Mouse (Mus musculus) testis, postnatal 14 days (tissue): Measurements from ENCODE around the gene Rnpepl1.
A peak's percentile ranks its signal among the peaks of the same experiment; 100 is the strongest.
"Not testable (repeated sequence)": the region's sequence is repeated elsewhere in the genome, so short reads cannot be mapped to it uniquely, and the experiment has no call there.

Source experiments
- DNase-seq: peaks from one replicate; pipeline ENCODE4 v3.0.0; 2021; ENCODE audit warnings: low spot score

Rnpepl1 gene

DNA sequence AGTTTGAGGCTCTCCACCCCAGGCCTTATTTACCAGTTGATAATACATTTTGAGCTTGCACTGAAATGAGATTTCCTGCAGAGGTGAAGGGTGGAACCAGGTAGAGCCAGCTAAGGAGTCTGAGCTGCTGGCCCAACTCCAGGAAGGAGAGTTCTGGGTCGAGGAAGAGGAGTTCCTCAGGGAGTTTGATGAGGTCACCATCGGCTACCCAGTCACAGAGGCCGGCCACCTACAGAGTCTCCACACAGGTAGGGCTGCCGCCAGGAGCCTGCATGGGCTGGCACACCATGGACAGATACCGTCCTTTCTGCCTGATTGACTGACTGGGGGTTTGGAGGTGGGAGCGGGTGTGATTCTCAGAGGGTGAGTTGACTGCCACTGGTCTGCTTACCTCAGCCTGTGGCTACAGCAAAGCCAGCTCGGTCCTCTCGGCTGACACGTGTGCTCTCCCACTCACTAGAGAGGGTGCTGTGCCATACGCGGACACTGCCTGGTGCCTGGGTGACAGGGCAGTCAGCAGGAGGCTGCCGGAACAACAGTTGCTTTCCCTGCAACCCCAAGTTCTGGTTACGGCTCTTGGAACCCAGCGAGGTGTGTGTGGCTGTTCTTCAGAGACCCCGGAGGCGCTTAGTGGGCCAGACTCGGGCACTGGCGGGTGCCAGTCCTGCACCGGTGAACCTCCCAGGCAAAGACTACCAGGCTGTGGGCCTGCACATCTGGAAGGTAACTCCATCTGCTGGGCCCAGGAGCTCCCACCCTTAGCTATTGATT lies 32.8 kb downstream of the Rnpepl1 start:
- no peak for DNase-seq

DNA sequence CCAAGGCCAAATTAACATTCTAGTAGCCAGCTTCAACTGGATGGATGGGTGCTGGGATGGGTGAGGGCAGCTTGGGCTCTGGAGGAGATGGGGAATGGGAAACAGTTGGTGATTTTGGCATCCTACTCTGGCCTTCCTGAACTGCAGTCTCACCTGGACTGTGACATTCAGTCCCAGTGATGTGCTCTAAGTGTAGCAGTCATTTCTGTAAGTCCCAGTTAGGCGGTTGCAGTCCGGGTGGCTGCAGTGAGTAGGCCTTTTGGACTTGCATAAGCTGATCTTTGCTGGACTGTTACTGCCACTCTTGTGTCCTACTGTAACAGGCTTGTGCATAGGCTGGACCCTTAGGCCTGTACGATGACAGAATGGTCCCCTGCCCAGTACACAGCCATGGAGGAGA lies 37.4 kb downstream of the Rnpepl1 start:
- no peak for DNase-seq

DNA sequence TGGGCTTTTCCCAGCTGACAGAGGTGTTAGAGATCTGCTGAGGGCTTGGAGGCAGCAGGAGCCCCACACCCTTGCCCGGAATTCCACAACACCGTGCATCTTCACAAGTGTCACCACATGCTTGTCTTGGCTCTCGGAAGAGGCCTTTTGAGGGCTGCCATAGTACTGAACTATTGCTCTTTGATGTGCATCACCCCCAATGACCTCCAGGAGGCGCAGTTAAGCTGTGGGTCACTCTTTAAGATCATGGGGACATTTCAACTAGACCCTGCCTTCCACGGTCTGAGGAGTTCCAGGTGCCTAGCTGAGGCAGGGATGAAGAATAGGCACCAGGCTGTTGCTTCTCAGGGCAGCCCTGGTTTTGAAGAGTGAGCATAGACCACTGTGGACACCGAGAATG lies 38.8 kb downstream of the Rnpepl1 start:
- no peak for DNase-seq

DNA sequence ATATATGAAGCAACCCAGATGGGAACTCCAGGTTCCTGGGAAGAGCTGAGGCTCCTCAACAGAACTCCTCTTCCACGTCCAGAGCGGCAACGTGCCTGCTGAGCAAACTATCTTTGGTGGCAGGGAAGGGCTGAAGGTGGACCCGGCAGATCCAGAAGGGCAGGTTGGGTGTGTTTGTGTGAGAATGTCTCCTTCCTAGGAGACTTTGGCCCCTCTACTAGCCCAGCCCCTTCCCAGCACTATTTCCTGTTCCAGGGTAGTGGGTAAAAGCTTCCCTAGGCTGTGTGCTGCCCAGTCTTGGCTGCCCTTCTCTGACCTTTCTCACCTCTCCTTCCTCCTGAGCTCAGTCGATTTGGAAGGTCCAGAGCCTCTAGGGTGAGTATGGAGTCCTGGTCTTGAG lies 40.0 kb downstream of the Rnpepl1 start, which contains the start of gene Gpr35:
Gpr35 (plus strand) TSS at position 259 of the 400 bp plus-strand sequence.
- no peak for DNase-seq

DNA sequence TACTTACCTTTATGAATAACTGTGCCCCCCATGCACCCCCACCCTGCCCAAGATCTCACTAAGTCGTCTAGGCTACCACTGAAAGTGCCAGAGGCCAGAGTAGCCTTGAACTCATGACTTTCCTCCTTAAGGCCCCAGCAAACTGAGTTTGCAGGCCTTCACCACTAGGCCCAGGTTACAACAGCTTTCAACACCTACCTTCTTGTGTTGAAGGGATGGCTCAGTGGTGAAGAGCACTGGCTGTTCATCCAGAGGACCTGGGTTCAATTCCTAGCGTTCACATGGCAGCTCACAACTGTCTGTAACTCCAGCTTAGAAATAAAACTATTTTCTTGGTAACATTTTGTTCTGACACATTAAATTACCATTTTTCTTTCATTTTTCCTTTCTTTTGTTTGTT lies 43.1 kb downstream of the Rnpepl1 start:
- no peak for DNase-seq

DNA sequence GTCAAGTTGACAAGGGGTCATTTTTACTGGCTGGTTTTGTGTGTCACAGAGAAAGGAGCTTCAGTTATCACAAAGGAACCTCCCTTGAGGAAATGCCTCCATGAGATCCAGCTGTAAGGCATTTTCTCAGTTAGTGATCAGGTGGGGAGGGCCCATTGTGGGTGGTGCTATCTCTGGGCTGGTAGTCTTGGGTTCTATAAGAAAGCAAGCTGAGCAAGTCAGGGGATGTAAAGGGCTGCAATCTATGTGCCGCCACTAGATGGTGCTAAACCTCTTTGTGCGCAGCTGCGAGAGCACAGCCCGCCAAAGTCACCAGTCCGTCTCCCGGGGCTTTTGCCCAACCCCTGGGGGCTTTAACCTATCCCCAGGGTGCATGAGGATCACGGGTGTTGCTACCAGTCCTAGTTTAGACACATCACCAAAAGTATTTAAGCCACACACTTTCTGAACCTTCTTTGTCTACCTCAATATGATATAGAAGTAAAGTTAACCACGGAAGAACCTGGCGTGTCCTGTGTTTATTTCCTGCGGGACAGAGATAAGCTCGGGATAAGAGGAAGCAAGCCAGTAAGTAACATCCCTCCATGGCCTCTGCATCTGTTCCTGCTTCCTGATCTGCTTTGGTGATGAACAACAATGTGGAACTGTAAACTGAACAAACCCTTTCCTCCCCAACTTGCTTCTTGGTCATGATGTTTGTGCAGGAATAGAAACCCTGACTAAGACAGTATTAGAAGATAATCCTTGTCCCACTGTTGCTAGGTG lies 46.2 kb downstream of the Rnpepl1 start:
- DNase-seq, result peak; percentile 44

DNA sequence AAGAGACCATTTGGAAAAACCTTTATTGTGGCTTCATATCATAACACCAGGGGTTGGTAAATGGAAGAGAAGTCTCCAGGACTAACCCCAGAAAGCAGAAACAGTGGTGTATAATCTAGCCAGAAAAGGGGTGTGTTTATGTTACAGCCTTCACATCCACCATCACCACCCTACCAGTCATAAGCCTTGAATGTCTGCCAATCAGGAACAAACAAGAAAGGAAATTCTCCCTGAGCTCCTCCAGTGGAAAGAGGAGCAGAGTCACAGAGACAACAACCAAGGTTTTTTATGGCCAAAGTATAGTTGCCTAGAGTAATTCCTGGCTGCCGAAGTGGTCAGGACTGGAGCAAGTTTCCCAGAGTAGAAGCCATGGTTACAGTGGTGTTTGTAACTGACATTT lies 48.4 kb downstream of the Rnpepl1 start:
- no peak for DNase-seq

DNA sequence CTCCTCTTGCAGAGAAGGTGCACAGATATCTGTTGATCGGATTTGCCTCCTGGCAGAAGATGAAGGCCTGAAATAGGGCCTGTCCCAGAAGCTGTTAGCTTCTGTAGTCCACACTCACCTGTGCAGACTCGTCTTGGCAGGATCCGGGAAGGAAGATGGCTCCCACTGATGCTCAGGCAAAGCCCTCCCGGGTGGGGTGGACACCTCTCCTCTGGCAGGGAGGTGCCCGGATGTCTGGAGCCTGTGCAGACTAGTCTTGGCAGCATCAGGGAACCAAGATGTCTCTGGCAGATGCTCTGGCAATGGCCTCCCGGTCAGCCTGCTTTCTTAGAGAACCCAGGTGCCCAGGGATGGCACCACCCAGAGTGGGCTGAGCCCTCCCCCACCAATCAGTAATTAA lies 60.2 kb downstream of the Rnpepl1 start:
- not testable (repeated sequence) for DNase-seq

DNA sequence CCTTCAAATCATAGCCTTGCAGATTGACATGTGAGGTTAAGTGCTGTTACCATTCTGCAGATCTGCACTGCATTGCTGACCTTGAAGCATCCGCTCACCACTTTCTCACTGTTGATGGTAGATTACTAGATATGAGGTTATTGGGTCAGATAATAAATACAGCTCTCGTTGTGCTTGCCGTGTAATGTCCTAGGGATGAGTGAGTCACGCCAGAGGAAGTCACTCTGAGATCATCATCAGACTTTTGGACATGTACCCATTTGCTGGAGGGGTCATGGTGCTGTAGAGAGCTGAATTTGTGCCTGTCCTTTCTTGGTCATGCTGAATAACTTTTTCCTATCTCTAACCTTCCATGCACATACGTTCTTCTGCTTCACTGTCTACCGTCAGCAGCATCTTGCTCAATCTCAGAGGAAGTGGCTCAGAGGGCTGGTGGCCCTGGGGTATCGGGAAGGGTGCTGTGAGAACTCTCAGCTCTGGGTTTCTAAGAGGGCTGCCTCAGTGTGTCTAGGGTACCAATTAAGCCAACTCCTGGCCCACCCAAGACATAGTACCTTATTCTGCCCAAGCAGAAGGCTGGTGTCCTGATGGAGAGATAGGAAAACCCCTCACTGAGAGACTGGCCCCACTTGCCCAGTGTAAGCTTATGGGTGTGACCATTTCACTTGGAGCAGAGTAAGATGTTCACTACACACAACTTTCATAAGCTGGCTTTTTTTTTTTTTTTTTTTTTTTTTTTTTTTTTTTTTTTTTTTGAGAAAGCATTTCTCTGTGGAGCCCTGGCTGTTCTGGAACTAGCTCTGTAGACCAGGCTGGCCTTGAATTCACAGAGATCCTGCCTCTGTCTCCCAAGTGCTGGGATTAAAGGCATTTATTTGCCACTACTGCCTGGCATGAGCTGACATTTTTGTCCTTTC lies 61.6 kb downstream of the Rnpepl1 start:
- no peak for DNase-seq

DNA sequence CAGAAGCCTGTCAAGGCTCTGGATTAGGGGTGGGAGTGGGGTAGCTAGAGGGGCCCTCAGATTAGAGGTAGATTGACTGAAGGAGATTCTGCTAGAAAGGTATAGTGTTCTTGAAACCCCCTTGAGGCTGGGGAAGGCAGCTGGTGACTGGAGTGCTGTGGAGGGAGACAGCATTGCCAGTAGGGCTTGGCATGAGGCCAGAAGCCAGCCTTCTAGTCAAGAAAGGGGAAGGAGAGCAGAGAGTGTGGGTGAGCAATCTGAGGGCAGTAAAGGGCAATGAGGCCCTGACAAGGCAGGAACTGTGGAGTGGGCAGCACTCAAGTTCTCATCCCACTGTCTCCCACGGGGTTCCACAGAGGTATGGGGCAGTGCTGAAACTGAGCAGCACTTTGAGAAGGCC lies 62.3 kb downstream of the Rnpepl1 start:
- DNase-seq, result no peak
